Mouse (Mus musculus): ENCODE measurements around the gene Frem2. TPM values are rescaled to one million over a fixed set of nuclear protein-coding genes. Genes with fewer than 3 reads are reported as not detected.

Frem2 gene
- total RNA-seq, 2 experiments from 2014 or later: 7.0 to 9.4 TPM

- DNase-seq: no peak
- intact Hi-C loops (cut with DNase I; ENCODE audit: low total_unique reads): no loop called here
Measured at GRCm38 (mm10) chr3:53483414-53484059, 173.6 kb downstream of the Frem2 start.

DNA sequence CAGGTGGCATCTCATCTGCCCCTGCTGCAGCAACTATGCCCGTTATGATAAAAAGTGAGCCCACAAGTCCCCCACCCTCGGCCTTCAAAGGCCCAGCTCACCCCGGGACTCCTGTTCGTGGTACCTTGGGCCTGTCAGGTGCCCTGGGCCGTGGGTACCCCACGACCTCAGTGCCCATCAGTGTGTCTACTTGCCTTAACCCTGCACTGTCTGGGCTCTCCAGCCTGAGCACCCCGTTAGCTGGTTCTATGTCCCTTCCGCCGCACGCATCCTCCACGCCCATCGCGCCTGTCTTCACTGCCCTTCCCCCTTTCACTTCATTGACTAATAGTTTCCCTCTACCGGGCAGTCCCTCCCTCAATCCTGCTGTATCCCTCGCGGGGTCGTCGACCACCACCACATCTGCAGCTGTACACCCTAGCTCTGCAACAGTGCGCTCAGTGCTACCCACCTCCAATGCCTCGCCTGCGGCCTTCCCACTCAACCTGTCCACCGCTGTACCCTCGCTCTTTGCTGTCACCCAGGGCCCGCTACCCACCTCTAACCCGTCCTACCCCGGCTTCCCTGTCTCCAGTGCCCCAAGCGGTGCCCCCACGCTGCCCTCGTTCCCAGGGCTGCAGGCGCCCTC lies 178.6 kb downstream of the Frem2 start:
- no peak for DNase-seq
- intact Hi-C loops (cut with DNase I; ENCODE audit: low total_unique reads): no loop called here

DNA sequence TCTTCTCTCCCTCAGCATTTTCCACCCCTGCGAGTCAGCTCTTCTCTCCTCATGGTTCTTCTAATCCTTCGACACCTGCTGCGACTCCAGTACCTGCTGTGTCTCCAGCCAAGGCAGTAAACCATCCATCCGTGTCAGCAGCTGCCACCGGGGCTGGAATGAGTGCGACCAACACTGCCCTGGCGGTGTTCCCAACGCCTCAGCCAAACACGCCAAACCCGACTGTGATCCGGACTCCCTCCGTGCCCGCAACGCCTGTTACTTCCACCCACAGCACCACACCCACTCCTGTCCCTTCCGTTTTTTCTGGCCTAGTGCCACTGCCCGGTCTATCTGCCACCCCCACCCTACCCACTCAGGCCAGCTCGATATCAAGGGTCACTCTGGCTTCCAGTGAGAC lies 179.7 kb downstream of the Frem2 start:
- intact Hi-C loops (cut with DNase I; ENCODE audit: low total_unique reads): loop anchor here (2.0 kb wide), 1 partner anchor 13 kb away; no protein-coding TSS in a partner anchor
- peak; percentile 67 for DNase-seq

- intact Hi-C loops (cut with DNase I; ENCODE audit: low total_unique reads): loop anchor here (2.0 kb wide), 1 partner anchor 15 kb away; no protein-coding TSS in a partner anchor
- DNase-seq: peak; percentile 32
Measured at GRCm38 (mm10) chr3:53475889-53476288, 181.3 kb downstream of the Frem2 start.

GRCm38 (mm10) chr3:53474179-53474578 lies 183.0 kb downstream of the Frem2 start:
- no peak for DNase-seq
- intact Hi-C loops (cut with DNase I; ENCODE audit: low total_unique reads): no loop called here

DNA sequence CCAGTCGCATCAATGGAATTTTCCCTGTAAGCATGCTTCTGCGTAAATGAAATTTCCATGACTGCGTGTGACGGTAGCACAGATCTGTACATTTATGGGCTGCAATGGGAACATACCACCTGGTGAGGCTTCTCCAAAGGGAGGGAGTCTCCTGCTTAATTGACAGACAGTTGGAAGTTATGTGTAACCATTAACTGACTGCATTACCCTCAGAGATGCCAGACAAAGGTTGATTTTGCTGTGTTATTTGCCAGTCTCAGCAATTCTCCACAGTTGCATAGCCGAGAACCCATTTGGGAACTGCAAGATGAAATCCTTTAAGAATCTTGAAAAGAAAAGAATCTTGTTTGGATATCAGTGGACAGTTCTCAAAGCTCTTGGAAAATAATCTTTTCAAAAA lies 185.1 kb downstream of the Frem2 start:
- no peak for DNase-seq
- intact Hi-C loops (cut with DNase I; ENCODE audit: low total_unique reads): no loop called here

DNA sequence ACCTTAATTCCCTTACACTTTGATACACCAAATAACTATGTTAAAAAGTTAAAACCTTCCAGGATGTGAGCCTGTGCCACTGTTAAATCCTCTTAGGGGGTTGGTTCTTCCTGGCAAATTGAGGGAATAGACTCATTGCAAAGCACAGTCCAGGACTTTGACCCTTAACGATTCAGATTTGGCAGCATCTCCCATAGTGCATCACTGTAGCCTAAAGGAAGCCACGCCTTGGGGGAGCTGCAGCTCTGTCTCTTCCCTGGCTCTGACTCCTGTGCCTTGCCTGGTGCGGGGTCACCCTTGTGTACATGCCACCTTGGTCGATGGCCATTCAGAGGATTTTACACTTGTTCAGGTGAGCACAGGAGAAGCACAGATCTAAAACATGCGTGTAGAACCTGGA lies 187.5 kb downstream of the Frem2 start:
- intact Hi-C loops (cut with DNase I; ENCODE audit: low total_unique reads): no loop called here
- DNase-seq: no peak

DNA sequence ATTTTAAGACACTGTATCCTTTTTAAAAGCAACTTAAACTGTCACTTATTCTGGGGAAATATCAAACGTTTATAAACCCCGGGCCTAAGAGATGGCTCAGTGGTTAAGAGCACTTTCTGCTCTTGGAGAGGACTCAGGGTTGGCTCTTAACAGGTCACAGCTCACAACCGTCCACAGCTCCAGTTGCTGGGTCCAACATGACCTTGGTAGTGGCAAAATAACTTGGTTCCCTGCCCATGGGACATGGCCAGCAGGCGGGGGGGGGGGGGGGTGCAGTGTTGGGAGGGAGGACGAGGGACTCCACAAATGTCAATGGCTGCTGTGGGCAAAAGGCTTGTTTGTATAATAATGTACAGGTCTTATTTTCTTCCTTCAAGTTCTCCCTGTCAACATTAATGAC lies 189.8 kb downstream of the Frem2 start:
- intact Hi-C loops (cut with DNase I; ENCODE audit: low total_unique reads): no loop called here
- DNase-seq: no peak

DNA sequence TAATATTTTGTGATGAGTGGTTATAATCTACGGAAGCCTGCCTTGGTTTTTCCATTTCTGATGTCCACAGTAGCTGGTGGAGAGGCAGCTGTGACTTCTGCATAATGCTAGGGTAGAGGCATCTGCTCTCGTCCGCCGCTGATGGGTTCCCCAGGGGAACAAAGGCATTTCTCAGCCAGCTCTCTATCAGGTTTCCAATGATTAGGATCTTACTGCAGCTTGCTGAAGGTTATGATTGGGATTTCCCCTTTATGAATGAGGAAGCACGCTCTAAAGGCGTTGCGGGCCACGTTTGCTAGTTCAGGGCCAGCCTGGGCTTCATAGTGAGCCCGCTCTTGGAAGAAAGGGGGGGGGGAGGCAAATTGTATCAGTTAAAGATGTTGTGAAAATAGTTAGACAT lies 190.7 kb downstream of the Frem2 start:
- no peak for DNase-seq
- intact Hi-C loops (cut with DNase I; ENCODE audit: low total_unique reads): no loop called here

DNA sequence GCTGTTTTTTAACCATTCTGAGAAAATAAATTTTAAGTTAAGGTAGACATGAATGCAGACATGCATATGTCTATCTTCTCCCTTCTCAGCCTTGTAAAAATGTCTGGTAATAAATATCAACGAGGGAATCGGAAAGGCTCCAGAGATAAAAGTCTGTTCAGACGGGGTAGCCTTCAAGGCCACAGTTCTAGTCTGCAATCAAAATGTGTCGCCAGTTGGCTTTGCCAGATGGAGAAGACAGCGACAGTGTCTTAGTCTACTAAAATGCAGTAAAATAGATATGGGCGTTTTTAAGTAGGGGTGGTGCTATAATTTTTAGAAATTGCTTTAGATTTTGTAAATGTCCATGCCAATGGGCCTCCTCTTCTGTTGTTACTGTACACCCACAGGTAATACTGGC lies 191.8 kb downstream of the Frem2 start:
- intact Hi-C loops (cut with DNase I; ENCODE audit: low total_unique reads): no loop called here

GRCm38 (mm10) chr3:53464146-53464698 lies 192.9 kb downstream of the Frem2 start:
- DNase-seq: no peak
- intact Hi-C loops (cut with DNase I; ENCODE audit: low total_unique reads): no loop called here

More for the DNA sequence above, 191.8 kb downstream of the Frem2 start:
- DNase-seq: no peak

Other genes with a start within 250 kb of the Frem2 start
- 1 to 10 TPM; 2.5 to 4.2 TPM for gene Nhlrc3, start 194.0 kb downstream of the Frem2 start, total RNA-seq (2021)
- gene Proser1, start 193.7 kb downstream of the Frem2 start, total RNA-seq (2021): 1 to 10 TPM; 6.9 to 7.3 TPM
- not detected for gene Stoml3, start 168.7 kb downstream of the Frem2 start, total RNA-seq (2021)
- not detected for gene Gm10985, start 187.7 kb upstream of the Frem2 start, total RNA-seq (2021)
- 10 to 100 TPM; 34.2 to 37.9 TPM for gene Ufm1, start 206.5 kb upstream of the Frem2 start, total RNA-seq (2021)